Mouse (Mus musculus) CD4-positive, CD25-positive, alpha-beta regulatory T cell, adult 2 months (primary cell): ENCODE data around the gene Tyr.
"Not testable (repeated sequence)": the region's sequence is repeated elsewhere in the genome, so short reads cannot be mapped to it uniquely, and the experiment has no call there.

Source experiments
- DNase-seq: peaks from one replicate; pipeline ENCODE4 v3.0.0-alpha.2; 2012; ENCODE audit warnings: low read depth, low spot score

Gene Tyr

DNA sequence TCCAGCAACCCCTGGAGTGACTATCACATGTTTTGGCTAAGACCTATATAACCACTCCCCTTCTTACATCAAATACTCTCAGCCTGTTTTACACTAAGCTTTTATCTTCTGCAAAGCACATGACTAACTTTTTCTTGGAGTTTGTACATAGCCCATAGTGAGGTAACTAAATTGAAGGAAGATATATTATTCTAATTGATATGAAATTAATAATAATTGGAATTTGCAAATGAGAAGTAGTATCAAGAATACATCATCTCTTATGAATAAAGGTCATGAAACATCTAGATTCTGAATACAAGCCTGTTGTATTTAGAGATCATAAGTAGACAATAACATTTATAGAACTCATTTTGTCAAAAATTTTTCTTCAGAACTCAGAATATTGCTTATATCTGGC is at the start of gene Tyr:
Gene Tyr (minus strand): TSS at position 101 of the 400 bp plus-strand sequence.
- DNase-seq, result no peak

GRCm38 (mm10) chr7:87539031-87539430 is 45.7 kb upstream of the Tyr start:
- DNase-seq, result no peak

GRCm38 (mm10) chr7:87494124-87494682 is 891 bp upstream of the Tyr start:
- no peak for DNase-seq

GRCm38 (mm10) chr7:87488024-87488423 is 5.3 kb downstream of the Tyr start:
- no peak for DNase-seq

DNA sequence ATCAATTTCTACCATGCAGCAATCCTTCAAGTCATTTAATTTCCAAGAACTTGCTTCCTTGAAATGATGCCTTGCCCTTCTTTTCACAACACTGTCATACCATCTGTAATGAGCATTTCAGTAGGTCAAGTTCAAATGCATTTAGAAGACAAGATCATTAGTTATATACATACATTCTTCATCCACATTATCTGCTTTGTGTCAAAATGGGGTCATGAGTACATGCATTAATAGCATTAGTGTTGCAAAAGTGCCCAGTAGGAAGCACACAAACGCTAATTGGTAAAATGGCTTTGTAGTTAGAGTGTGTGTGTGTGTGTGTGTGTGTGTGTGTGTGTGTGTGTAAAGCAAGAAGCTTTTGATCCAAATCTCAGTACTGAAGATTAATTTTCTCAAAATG is 80.0 kb downstream of the Tyr start:
- DNase-seq, result no peak

DNA sequence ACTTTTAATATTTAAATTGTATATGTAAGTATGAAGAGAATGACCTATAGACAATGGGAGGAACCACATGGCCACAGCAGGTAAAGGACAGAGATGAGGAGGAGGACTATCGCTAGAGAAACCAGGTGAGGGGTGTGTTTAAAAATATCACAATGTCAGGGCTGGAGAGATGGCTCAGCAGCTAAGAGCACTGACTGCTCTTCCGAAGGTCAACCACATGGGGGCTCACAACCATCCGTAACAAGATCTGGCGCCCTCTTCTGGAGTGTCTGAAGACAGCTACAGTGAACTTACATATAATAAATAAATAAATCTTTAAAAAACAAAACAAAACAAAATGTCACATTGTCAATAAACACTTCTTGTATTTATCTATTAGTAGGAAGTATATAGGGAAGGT is 81.9 kb downstream of the Tyr start:
- DNase-seq, result not testable (repeated sequence)

GRCm38 (mm10) chr7:87397023-87397422 is 96.3 kb downstream of the Tyr start:
- no peak for DNase-seq

- no peak for DNase-seq
These were observed 118.4 kb downstream of the Tyr start for GRCm38 (mm10) chr7:87374935-87375334.
